Mouse (Mus musculus) liver, postnatal 0 days (tissue): Measurements from ENCODE around the gene Rnf25. TPM values are rescaled to one million over a fixed set of nuclear protein-coding genes. Genes with fewer than 3 reads are reported as not detected.
A peak's percentile ranks its signal among the peaks of the same experiment; 100 is the strongest.

Source experiments
- ATAC-seq: fragments of 200-750 bp; cut with Nextera tagmentation; 2 replicates; pipeline ENCODE4 v1.8.0; 2017; ENCODE audit warnings: mild to moderate bottlenecking, moderate library complexity
- DNase-seq: peaks from one replicate; pipeline ENCODE4 v3.0.0-alpha.2; 2016
- H3K27ac ChIP-seq: fragments of 300-500 bp; sonication (generic); 2 replicates; pipeline ENCODE4 v1.5.1; 2014; ENCODE audit warnings: antibody characterized with exemption, moderate library complexity, mild to moderate bottlenecking, low read depth
- H3K27me3 ChIP-seq: fragments of 300-500 bp; sonication (generic); 2 replicates; pipeline ENCODE4 v1.6.1; 2014; ENCODE audit warnings: low read length, control low read depth, mixed read lengths; ENCODE audit not compliant: insufficient read depth
- H3K36me3 ChIP-seq: fragments of 300-500 bp; sonication (generic); replicated peaks from 2 replicates; pipeline ENCODE4 v1.6.1; 2014; ENCODE audit warnings: mild to moderate bottlenecking, control low read depth, low read length, moderate library complexity, mixed read lengths; ENCODE audit not compliant: insufficient read depth
- H3K4me1 ChIP-seq: fragments of 300-500 bp; sonication (generic); 2 replicates; pipeline ENCODE4 v1.6.1; 2014; ENCODE audit warnings: antibody characterized with exemption, mild to moderate bottlenecking, control low read depth; ENCODE audit not compliant: insufficient read depth
- H3K4me2 ChIP-seq: fragments of 300-500 bp; sonication (generic); 2 replicates; pipeline ENCODE4 v1.6.1; 2014; ENCODE audit warnings: low read depth, mild to moderate bottlenecking, low read length, moderate library complexity, mixed read lengths
- H3K4me3 ChIP-seq: fragments of 300-500 bp; sonication (generic); 2 replicates; pipeline ENCODE4 v1.5.1; 2014; ENCODE audit warnings: low read depth, low read length
- H3K9ac ChIP-seq: fragments of 300-500 bp; sonication (generic); replicated peaks from 2 replicates; pipeline ENCODE4 v1.6.1; 2014; ENCODE audit warnings: mild to moderate bottlenecking, moderate library complexity
- H3K9me3 ChIP-seq: fragments of 300-500 bp; sonication (generic); 2 replicates; pipeline ENCODE4 v1.6.1; 2016; ENCODE audit warnings: mild to moderate bottlenecking, control low read depth, low read length, mixed read lengths
- CTCF ChIP-seq: sonication (generic); IDR thresholded peaks from 2 replicates; pipeline ENCODE4 v1.5.1; 2016; ENCODE audit warnings: antibody characterized with exemption, low read depth
- EP300 ChIP-seq: IDR thresholded peaks from 2 replicates; pipeline ENCODE4 v1.6.1; 2016; ENCODE audit warnings: antibody characterized with exemption, low read depth, mild to moderate bottlenecking
- WGBS: fragments of 180-500 bp; shearing (Covaris S2); extraction: QIAGEN DNeasy Blood & Tissue Kit; methylation state at CpG from one replicate; pipeline ENCODE4 v1.1.7; 2014; ENCODE audit not compliant: insufficient replicate concordance; 5-methylcytosine and 5-hydroxymethylcytosine counted together
- polyA plus RNA-seq: library from polyadenylated mRNA; unstranded; fragments of >200 nt; fragmentation: Nextera tagmentation; extraction: Ambion mirVana; gene quantifications from 2 replicates; pipeline ENCODE4 v1.2.1, GENCODE M21; 2015

The Rnf25 gene
- 10.8 and 11.1 TPM in 2 replicates for polyA plus RNA-seq

DNA sequence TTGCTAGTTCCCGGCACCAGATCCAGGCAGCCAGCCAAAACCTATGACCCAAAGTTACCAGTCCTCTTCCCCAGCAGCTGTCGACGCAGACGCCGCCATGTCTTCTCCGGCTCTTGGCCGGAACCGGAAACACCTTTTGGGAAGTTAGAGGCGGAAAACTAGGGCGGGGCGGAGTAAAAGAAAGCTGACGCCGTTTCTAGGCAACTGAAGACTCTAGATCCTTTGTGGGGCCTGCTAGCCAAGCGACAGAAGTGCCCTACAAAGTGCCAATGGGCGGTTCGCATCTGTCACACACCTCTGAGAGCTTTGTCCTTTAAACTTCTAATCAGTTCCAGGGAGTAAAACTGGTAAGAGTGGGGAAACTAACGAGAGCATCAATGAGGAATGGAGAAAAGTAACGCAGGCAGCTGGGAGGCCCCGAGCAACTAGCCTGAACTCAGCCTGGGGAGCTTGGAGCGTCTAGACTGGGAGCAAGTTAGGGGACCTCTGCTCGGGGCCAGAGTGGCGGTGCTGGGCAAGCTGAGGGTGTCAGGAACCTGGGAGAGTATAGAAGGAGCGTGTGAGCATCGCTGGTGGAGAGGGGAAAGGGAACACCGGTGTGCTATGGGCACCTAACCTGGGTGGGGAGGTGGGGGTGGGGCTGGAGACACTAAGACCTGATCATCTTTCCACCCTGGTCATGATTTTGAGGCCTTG is at the start of gene Rnf25, which contains the start of gene Stk36:
TSS of gene Rnf25 (minus strand) at position 131 of the 696 bp plus-strand sequence.
TSS of gene Stk36 (plus strand) at position 179 of the 696 bp plus-strand sequence.
- H3K9ac ChIP-seq, result peak within 1 kb of the TSS; percentile 78
- ATAC-seq (peak; percentile 91), DNase-seq (peak; percentile 83)
- no peaks in the 10 kb centered on the region for H3K27me3 ChIP-seq
- H3K4me3 ChIP-seq, result peak within 1 kb of the TSS; percentile 79
- peak within 1 kb of the TSS; percentile 36 for H3K27ac ChIP-seq
- peak within 1 kb of the TSS; percentile 84 for H3K4me2 ChIP-seq
- no peak for TF ChIP-seq CTCF
- TF ChIP-seq EP300, result no peak
- peaks cover 10% of the 10 kb centered on the region; the same call in 1 of the 2 replicates for H3K4me1 ChIP-seq
- H3K36me3 ChIP-seq, result peaks cover 16% of the 10 kb centered on the region
- 18% methylated on average over 25 of the region's 25 CpGs for WGBS
- H3K9me3 ChIP-seq, result no peaks in the 10 kb centered on the region

DNA sequence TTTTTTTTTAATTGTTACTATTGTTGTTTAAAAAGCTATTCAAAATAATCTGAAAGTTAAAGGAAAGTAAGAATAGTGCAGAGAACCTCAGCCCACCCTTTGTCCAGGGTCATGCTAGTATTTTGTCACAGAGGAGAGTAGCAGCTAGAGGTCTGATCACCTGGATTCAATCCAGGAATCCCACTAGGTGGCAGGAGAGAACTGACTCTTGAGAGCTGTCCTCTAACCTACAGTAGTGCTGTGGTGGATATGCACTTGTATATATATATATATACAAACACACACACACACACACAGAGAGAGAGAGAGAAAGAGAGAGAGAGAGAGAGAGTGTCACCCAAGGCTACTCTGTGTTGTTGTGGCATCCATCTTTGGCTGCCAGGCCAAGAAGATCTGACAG is 42.7 kb upstream of the Rnf25 start:
- Histone ChIP-seq H3K27me3 (no peaks in the 10 kb centered on the region), H3K4me2 (no peak overlapping the region), H3K4me3 (no peak overlapping the region), H3K27ac (no peak overlapping the region), H3K9ac (no peak overlapping the region), H3K4me1 (no peaks in the 10 kb centered on the region), H3K9me3 (no peaks in the 10 kb centered on the region), H3K36me3 (no peaks in the 10 kb centered on the region)
- TF ChIP-seq EP300 (no peak), CTCF (peak; percentile 59)
- DNase-seq, result no peak
- no peak for ATAC-seq

DNA sequence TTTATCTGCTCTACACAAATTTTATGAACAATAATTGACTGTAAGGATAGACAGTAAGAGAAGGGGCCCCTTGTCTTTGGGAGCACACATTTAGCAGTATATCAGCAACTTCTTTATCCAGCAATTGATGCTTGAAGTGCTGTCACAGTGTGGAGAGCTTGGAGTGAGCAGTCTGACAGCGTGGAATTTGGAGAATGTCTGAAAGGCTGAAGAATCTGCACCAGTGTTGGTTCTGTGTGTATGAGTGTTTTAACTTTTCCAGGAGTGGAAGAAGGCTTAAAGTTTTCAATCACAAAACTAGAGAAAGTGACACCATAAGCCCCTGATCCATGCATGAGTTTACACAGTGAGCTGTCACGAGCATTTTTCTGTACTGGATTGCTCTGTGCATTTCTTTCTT is 42.3 kb upstream of the Rnf25 start:
- Histone ChIP-seq H3K9me3 (no peaks in the 10 kb centered on the region), H3K36me3 (no peaks in the 10 kb centered on the region), H3K27me3 (no peaks in the 10 kb centered on the region), H3K4me2 (no peak overlapping the region), H3K4me3 (no peak overlapping the region), H3K4me1 (no peaks in the 10 kb centered on the region), H3K27ac (no peak overlapping the region), H3K9ac (no peak overlapping the region)
- 67% methylated on average over 2 of the region's 2 CpGs for WGBS
- TF ChIP-seq EP300, result no peak
- TF ChIP-seq CTCF, result no peak
- ATAC-seq (no peak), DNase-seq (no peak)

DNA sequence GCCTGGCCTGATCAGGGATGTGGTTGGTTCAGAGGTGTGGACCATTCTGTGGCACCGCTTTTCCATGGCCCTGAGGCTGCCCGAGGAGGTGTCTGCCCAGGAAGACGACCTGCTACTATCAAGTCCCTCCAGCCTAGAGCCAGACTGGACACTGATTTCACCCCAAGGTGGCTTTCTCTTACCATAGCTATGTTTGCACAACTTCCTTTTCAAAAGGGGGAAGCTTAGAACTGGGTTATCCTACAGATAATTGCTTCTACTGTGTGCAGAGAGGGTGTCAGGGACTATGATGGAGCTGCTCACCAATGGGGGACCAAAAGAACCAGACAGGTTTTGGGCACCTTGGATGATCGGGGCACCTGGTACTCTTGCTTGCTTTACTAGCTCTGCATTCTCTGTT is 31.5 kb upstream of the Rnf25 start:
- no peak for ATAC-seq
- no peaks in the 10 kb centered on the region for H3K27me3 ChIP-seq
- 66% methylated on average over 4 of the region's 4 CpGs for WGBS
- H3K9me3 ChIP-seq, result no peaks in the 10 kb centered on the region
- H3K9ac ChIP-seq, result no peak overlapping the region
- no peak overlapping the region for H3K4me3 ChIP-seq
- H3K4me2 ChIP-seq, result no peak overlapping the region
- no peaks in the 10 kb centered on the region for H3K36me3 ChIP-seq
- H3K4me1 ChIP-seq, result no peaks in the 10 kb centered on the region
- no peak for DNase-seq
- TF ChIP-seq CTCF (no peak), EP300 (no peak)
- no peak overlapping the region for H3K27ac ChIP-seq

DNA sequence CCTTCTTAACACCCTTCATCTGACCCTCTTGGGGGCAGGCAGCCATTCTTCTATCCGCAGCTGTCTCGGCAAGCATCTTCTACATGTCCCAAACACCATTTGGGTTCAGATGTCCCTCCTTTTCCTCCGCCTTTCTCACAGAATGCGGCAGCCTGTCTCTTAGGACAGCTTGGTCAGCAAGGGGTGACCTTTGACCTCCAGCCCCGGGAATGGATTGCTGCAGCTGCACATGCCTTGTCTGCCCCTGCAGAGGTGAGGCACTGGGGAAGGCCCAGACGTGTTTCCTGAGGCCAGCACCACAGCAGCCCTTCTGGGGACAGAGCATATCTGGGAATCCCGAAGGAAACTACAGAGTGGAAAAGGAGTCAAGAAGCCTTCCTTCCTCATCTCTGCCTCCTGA is 26.8 kb upstream of the Rnf25 start:
- Histone ChIP-seq H3K9me3 (no peaks in the 10 kb centered on the region), H3K4me2 (no peak overlapping the region), H3K4me3 (no peak overlapping the region), H3K27ac (no peak overlapping the region), H3K36me3 (no peaks in the 10 kb centered on the region), H3K27me3 (no peaks in the 10 kb centered on the region), H3K9ac (no peak overlapping the region), H3K4me1 (no peaks in the 10 kb centered on the region)
- TF ChIP-seq EP300 (no peak), CTCF (no peak)
- ATAC-seq (no peak), DNase-seq (no peak)
- WGBS, result 49% methylated on average over 7 of the region's 7 CpGs

DNA sequence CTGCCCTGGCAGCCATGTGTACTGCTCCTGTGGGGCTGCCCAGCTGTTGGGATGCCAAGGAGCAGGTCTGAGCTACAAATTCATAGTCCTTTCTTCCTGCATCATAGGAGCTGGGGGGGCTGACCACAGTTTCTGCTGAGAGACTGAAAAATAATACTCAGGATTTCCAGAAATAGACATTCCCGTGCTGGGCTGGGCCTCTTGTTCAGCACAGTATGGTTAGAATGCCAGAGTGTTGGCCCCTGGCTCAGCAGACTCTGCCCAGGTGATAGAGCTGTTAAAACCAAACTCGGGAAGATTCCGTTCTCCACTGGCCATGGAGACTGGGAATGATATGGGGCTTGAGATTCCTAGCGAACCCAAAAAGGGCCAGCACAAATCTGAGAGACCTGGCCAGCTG is 24.9 kb upstream of the Rnf25 start:
- ATAC-seq, result no peak
- no peak for DNase-seq
- Histone ChIP-seq H3K4me1 (no peaks in the 10 kb centered on the region), H3K36me3 (no peaks in the 10 kb centered on the region), H3K4me2 (no peak overlapping the region), H3K4me3 (no peak overlapping the region), H3K27me3 (no peaks in the 10 kb centered on the region), H3K27ac (no peak overlapping the region), H3K9ac (no peak overlapping the region), H3K9me3 (no peaks in the 10 kb centered on the region)
- TF ChIP-seq EP300 (no peak), CTCF (no peak)
- 75% methylated on average over 4 of the region's 4 CpGs for WGBS

DNA sequence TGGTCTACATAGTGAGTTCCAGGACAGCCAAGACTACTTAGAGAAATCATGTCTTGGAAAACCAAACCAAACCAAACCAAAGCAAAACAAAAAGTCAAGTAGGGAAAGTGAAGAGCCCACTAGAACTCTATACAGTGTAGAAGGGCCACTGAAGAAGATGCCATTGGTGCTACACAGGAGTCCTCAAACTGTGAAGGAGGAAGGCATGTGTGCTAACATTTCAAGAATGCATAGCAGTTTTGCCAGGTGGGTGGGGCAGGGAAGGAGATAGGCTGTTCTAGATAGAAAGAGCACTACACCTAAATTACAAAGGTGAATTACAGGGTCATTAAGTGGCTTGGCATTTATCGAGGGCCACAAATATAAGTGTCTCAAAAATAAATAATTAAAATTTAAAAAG is 23.0 kb upstream of the Rnf25 start:
- WGBS, result 74% methylated on average over 1 of the region's 1 CpGs

More for the DNA sequence above, 23.0 kb upstream of the Rnf25 start:
- no peak overlapping the region for H3K27ac ChIP-seq
- no peaks in the 10 kb centered on the region for H3K36me3 ChIP-seq
- TF ChIP-seq EP300 (no peak), CTCF (no peak)
- H3K9me3 ChIP-seq, result no peaks in the 10 kb centered on the region
- no peak overlapping the region for H3K4me3 ChIP-seq
- no peaks in the 10 kb centered on the region for H3K27me3 ChIP-seq
- H3K4me2 ChIP-seq, result no peak overlapping the region
- DNase-seq (no peak), ATAC-seq (no peak)
- no peak overlapping the region for H3K9ac ChIP-seq
- no peaks in the 10 kb centered on the region for H3K4me1 ChIP-seq
